Mouse (Mus musculus) central nervous system, embryonic 18 days (tissue): ENCODE results near the gene Atp13a4. TPM values are rescaled to one million over a fixed set of nuclear protein-coding genes. Genes with fewer than 3 reads are reported as not detected.

Source experiments
- polyA plus RNA-seq: library from polyadenylated mRNA; depleted of rRNA; stranded (reverse); fragments of >200 nt; gene quantifications from 2 replicates; pipeline ENCODE4 v1.2.3, GENCODE M21; 2012; rRNA removed

The Atp13a4 gene
- polyA plus RNA-seq, result 2.7 and 5.8 TPM in 2 replicates

GRCm38 (mm10) chr16:29544829-29545228, at the start of gene Atp13a4:
Atp13a4 (minus strand) TSS chr16:29544864.

GRCm38 (mm10) chr16:29579167-29579786, 34.6 kb upstream of the Atp13a4 start, which contains the start of gene Opa1:
Opa1 (plus strand) TSS chr16:29579334.

GRCm38 (mm10) chr16:29378458-29378857, 166.2 kb downstream of the Atp13a4 start, which contains the start of gene Atp13a5:
Atp13a5 (minus strand) TSS chr16:29378732.

Other genes starting within 250 kb of the Atp13a4 start
- gene Atp13a5, start 166.1 kb downstream of the Atp13a4 start, polyA plus RNA-seq, result 3.3 and 3.9 TPM in 2 replicates
- 41.8 and 42.9 TPM in 2 replicates for gene Opa1, start 34.5 kb upstream of the Atp13a4 start, polyA plus RNA-seq